Mouse (Mus musculus): Measurements from ENCODE around the gene Zfp108. TPM values are rescaled to one million over a fixed set of nuclear protein-coding genes. Genes with fewer than 3 reads are reported as not detected.
A peak's percentile ranks its signal among the peaks of the same experiment; 100 is the strongest.

The Zfp108 gene
- total and polyA plus RNA-seq, 2 experiments from 2014 or later: 3.0 to 7.5 TPM

- no peaks in the 10 kb centered on the region for H3K9me3 ChIP-seq (ENCODE audit: low read length)
- H3K27ac ChIP-seq: peak within 1 kb of the TSS; percentile 38; the same call in 1 of the 2 replicates
- no peaks in the 10 kb centered on the region for H3K36me3 ChIP-seq (ENCODE audit: insufficient read depth, low read length)
- H3K4me1 ChIP-seq (ENCODE audit: insufficient read depth, low read length): no peaks in the 10 kb centered on the region
- DNase-seq (ENCODE audit: low spot score) (peak; percentile 78), ATAC-seq (peak; percentile 89)
- peak within 1 kb of the TSS; percentile 64 for H3K9ac ChIP-seq (replicated peaks; ENCODE audit: low read length)
- TF ChIP-seq CTCF (IDR thresholded peaks at IDR 0.05; ENCODE audit: low read depth): peak; percentile 41
- peak within 1 kb of the TSS; percentile 76 for H3K4me3 ChIP-seq (ENCODE audit: low read length)
- WGBS: 7% methylated on average over 28 of the region's 28 CpGs
- H3K27me3 ChIP-seq (ENCODE audit: insufficient read depth, low read length): no peaks in the 10 kb centered on the region
- H3K4me2 ChIP-seq (ENCODE audit: low read depth, low read length): peak within 1 kb of the TSS; percentile 70
Observed at GRCm38 (mm10) chr7:24237040-24237791, 17.4 kb upstream of the Zfp108 start, which contains the start of gene Zfp109. Gene Zfp109 (minus strand): TSS chr7:24237560.

GRCm38 (mm10) chr7:24253779-24254615 lies 597 bp upstream of the Zfp108 start:
- peak; percentile 47 for ATAC-seq
- H3K9ac ChIP-seq (replicated peaks; ENCODE audit: low read length): peak overlapping the region; percentile 59
- DNase-seq (ENCODE audit: low spot score): no peak

GRCm38 (mm10) chr7:24259306-24259999 lies 4.9 kb downstream of the Zfp108 start:
- peaks cover 23% of the 10 kb centered on the region; the same call in 1 of the 2 replicates for H3K36me3 ChIP-seq (ENCODE audit: insufficient read depth, low read length)
- H3K27ac ChIP-seq: no peak overlapping the region
- H3K9ac ChIP-seq (replicated peaks; ENCODE audit: low read length): no peak overlapping the region
- no peaks in the 10 kb centered on the region for H3K9me3 ChIP-seq (ENCODE audit: low read length)
- H3K27me3 ChIP-seq (ENCODE audit: insufficient read depth, low read length): no peaks in the 10 kb centered on the region
- H3K4me1 ChIP-seq (ENCODE audit: insufficient read depth, low read length): peaks cover 6% of the 10 kb centered on the region; the same call in 1 of the 2 replicates
- H3K4me2 ChIP-seq (ENCODE audit: low read depth, low read length): no peak overlapping the region
- no peak for ATAC-seq
- no peak for DNase-seq (ENCODE audit: low spot score)
- H3K4me3 ChIP-seq (ENCODE audit: low read length): no peak overlapping the region
- TF ChIP-seq CTCF (IDR thresholded peaks at IDR 0.05; ENCODE audit: low read depth): no peak
- 91% methylated on average over 13 of the region's 13 CpGs for WGBS

More at GRCm38 (mm10) chr7:24253779-24254615, 597 bp upstream of the Zfp108 start:
- Histone ChIP-seq H3K9me3 (ENCODE audit: low read length) (no peaks in the 10 kb centered on the region), H3K27me3 (ENCODE audit: insufficient read depth, low read length) (no peaks in the 10 kb centered on the region), H3K4me1 (ENCODE audit: insufficient read depth, low read length) (peaks cover 10% of the 10 kb centered on the region; the same call in 1 of the 2 replicates), H3K4me2 (ENCODE audit: low read depth, low read length) (peak overlapping the region; percentile 69), H3K36me3 (ENCODE audit: insufficient read depth, low read length) (no peaks in the 10 kb centered on the region), H3K27ac (no peak overlapping the region), H3K4me3 (ENCODE audit: low read length) (peak overlapping the region; percentile 57)
- no peak for TF ChIP-seq CTCF (IDR thresholded peaks at IDR 0.05; ENCODE audit: low read depth)
- WGBS: 59% methylated on average over 9 of the region's 9 CpGs

GRCm38 (mm10) chr7:24260000-24260312 lies 5.4 kb downstream of the Zfp108 start:
- ATAC-seq (no peak), DNase-seq (ENCODE audit: low spot score) (no peak)
- no peak overlapping the region for H3K27ac ChIP-seq
- no peaks in the 10 kb centered on the region for H3K9me3 ChIP-seq (ENCODE audit: low read length)
- no peak for TF ChIP-seq CTCF (IDR thresholded peaks at IDR 0.05; ENCODE audit: low read depth)
- peaks cover 5% of the 10 kb centered on the region; the same call in 1 of the 2 replicates for H3K4me1 ChIP-seq (ENCODE audit: insufficient read depth, low read length)
- no peak overlapping the region for H3K4me3 ChIP-seq (ENCODE audit: low read length)
- H3K27me3 ChIP-seq (ENCODE audit: insufficient read depth, low read length): no peaks in the 10 kb centered on the region
- H3K36me3 ChIP-seq (ENCODE audit: insufficient read depth, low read length): peaks cover 23% of the 10 kb centered on the region; the same call in 1 of the 2 replicates
- H3K9ac ChIP-seq (replicated peaks; ENCODE audit: low read length): no peak overlapping the region
- 90% methylated on average over 4 of the region's 4 CpGs for WGBS
- H3K4me2 ChIP-seq (ENCODE audit: low read depth, low read length): no peak overlapping the region

GRCm38 (mm10) chr7:24268176-24269155 lies 13.9 kb downstream of the Zfp108 start:
- no peaks in the 10 kb centered on the region for H3K9me3 ChIP-seq (ENCODE audit: low read length)
- 0 out of 2 replicates have a peak, but pooled peaks cover 3% of the 10 kb centered on the region for H3K4me1 ChIP-seq (ENCODE audit: insufficient read depth, low read length)
- WGBS: 64% methylated on average over 24 of the region's 24 CpGs
- TF ChIP-seq CTCF (IDR thresholded peaks at IDR 0.05; ENCODE audit: low read depth): peak; percentile 9; the same call in 1 of the 2 replicates
- ATAC-seq (no peak), DNase-seq (ENCODE audit: low spot score) (no peak)
- H3K36me3 ChIP-seq (ENCODE audit: insufficient read depth, low read length): no peaks in the 10 kb centered on the region
- no peak overlapping the region for H3K4me2 ChIP-seq (ENCODE audit: low read depth, low read length)
- H3K9ac ChIP-seq (replicated peaks; ENCODE audit: low read length): no peak overlapping the region
- no peaks in the 10 kb centered on the region for H3K27me3 ChIP-seq (ENCODE audit: insufficient read depth, low read length)
- no peak overlapping the region for H3K4me3 ChIP-seq (ENCODE audit: low read length)
- no peak overlapping the region for H3K27ac ChIP-seq
